Mouse (Mus musculus) heart, adult 11 months (tissue): ENCODE results near the gene Kcnq2.

Source experiments
- DNase-seq: peaks from one replicate; pipeline ENCODE4 v3.0.0; 2022

Gene Kcnq2

DNA sequence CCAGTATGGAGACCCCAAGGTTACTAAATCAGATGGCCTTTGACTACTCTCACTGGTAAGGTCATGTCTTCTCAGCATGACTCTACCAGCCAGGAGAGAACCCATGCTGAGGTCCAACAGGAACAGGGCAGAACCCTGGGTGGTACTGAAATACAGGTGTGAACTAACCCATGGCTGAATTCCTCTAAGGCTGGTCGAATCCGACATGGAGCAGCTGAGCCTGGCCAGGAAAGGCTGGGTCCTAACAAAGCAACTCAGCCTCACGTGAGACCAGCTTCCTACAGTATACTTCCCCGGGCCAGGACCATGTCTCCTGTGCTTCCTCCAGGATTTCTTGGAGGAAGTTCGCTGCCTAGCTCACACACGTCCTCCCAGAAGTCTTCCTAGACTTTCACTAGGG, 98.5 kb downstream of the Kcnq2 start:
- DNase-seq, result no peak

DNA sequence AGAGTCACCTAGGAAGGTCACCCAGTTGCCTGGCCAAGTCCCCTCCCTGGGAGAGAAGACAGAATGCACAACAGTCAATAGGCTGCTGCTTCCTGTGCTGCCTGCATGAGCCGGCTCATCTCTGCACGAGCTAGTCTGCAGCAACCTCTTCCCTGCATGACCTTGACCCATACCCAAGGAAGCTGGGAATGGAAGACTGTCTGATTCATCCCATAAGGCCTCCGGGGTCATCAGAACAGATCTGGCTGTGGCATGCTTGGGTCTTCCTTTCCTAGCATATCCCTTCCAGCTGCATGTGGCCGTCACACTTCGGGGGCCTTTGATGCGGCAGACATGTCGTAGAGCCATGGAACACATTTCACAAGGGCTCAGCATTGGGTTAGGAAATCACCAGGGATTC, 99.9 kb downstream of the Kcnq2 start:
- DNase-seq, result no peak

DNA sequence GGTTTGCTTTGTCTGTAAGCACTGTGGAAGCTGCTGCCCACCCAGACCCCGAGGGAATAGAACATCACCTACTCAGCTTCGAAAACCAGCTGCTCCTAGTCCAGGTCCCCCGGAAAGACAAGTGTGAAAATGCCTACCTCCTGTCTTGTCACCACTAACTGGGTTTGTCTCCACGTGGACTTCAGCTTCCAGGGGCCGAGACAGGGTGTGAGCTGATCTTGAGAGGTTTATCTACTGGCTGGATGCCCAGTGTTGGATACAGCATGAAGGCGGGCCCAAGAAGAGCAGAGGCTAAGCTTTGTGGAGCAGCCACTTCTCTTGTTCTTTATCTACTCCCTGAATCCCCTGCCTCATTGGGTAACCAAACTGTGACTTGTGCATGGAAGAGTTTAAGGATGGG, 101.8 kb downstream of the Kcnq2 start:
- no peak for DNase-seq

DNA sequence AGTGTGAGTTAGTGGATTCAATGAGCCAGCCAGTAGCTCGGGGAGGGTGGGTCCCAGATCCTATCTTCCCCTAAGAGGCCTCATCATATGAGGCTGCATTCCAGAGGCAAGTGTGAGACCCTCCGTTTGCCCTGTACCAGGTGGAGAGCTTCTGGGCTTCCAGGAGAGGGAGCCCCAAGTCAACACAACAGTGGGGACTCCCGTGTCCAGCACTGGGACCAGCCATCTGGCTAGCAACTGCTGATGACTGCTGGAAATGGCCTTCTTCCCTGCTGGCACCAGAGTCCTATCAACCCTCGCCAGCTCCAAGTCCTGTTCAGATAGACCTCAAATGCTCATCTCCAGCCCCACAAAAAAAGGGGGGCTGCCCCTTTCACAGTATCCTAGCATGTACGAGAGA, 102.7 kb downstream of the Kcnq2 start:
- DNase-seq, result no peak

DNA sequence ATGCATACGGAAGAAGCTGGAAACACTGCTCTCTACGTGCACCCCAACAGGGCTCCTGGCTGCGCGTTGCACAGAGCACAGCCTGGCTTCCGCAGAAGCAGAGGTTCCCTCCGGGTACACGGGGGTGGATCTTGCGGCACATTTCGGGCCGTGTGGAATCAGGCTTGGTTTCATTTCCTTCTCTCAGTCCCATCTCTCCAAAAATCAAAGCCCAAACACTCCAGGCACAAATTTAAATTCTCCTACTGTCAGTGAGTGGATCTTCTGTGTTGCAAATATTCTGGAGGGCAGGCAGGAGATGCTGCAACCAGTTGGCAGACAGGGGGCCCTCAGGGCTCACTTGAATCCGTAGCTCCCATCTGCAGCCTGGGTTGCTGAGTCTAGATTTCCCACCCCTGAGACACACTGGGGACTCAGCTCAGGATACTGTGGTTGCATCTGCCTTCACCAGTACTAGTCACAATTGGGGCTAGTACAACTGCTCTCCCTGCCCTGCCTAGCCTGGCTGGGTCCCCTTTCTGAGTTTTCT, 103.6 kb downstream of the Kcnq2 start:
- DNase-seq, result no peak
